Mouse (Mus musculus): Measurements from ENCODE around the gene Anapc16.

- no peak for TF ChIP-seq CTCF (IDR thresholded peaks at IDR 0.05)
- no peak for TF ChIP-seq EP300 (IDR thresholded peaks at IDR 0.05)
These were observed 24.7 kb upstream of the Anapc16 start for GRCm38 (mm10) chr10:60027619-60028084.
